ENCODE assay signal across 7 mouse cellular contexts in the genomic region with DNA sequence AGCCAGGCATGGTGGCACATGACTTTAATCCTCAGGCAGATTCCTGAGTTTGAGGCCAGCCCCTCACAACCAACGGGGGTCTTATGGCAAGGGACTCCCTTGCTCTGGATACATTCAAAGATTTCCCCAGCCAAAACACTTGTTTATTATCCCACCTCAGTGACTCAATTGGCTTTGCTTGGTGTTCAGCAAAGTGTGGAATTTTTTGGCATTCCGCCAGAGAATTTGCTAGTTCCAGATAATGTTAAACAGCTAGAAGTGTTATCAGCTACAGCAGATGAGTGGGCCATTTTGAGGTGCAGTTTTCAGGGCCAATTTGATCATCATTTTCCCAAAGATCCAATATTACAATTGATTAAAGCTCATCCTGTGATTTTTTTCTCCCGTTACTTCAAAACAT.
DNase-seq lines count a peak whose midpoint lies in the region; ATAC-seq and TF ChIP-seq lines count a peak whose summit lies in the region.
"Not testable (repeated sequence)": the region's sequence is repeated elsewhere in the genome, so short reads cannot be mapped to it uniquely, and the experiment has no call there.

No protein-coding gene starts in this region.

- TF ChIP-seq POLR2A in brain, embryonic 14.5 days (IDR thresholded peaks at IDR 0.05; ENCODE audit: borderline replicate concordance, extremely low read depth, insufficient read depth, insufficient read length, poor library complexity, severe bottlenecking): not testable (repeated sequence)

- not testable (repeated sequence) for H3K27ac ChIP-seq in forebrain, embryonic 14.5 days (ENCODE audit: low read depth, low read length); midbrain, embryonic 11.5 days (ENCODE audit: low read depth, low read length); midbrain, postnatal 0 days (ENCODE audit: low read depth, low read length)

- not testable (repeated sequence) for H3K4me2 ChIP-seq in forebrain, embryonic 14.5 days (ENCODE audit: low read length); midbrain, embryonic 11.5 days; midbrain, postnatal 0 days (ENCODE audit: low read depth, low read length, poor library complexity, severe bottlenecking)

- H3K27me3 ChIP-seq in forebrain, embryonic 14.5 days (replicated peaks; ENCODE audit: control insufficient read depth, insufficient read depth, low read length); midbrain, embryonic 11.5 days (ENCODE audit: control insufficient read depth, insufficient read depth, low read length); midbrain, postnatal 0 days (ENCODE audit: insufficient read depth, low read length): not testable (repeated sequence)

- not testable (repeated sequence) for H3K9ac ChIP-seq in forebrain, embryonic 14.5 days (ENCODE audit: low read length); midbrain, embryonic 11.5 days (ENCODE audit: low read length); midbrain, postnatal 0 days (replicated peaks; ENCODE audit: low read length, poor library complexity, severe bottlenecking)

- H3K4me1 ChIP-seq in forebrain, embryonic 14.5 days (ENCODE audit: control insufficient read depth, insufficient read depth, low read length); midbrain, embryonic 11.5 days (ENCODE audit: control insufficient read depth, insufficient read depth, low read length); midbrain, postnatal 0 days (ENCODE audit: insufficient read depth, low read length): not testable (repeated sequence)

- 76% methylated on average over 3 of the region's 3 CpGs for WGBS in forebrain, embryonic 14.5 days
- WGBS in midbrain, embryonic 11.5 days: 92% methylated on average over 3 of the region's 3 CpGs
- WGBS in midbrain, postnatal 0 days: 81% methylated on average over 3 of the region's 3 CpGs

- H3K4me3 ChIP-seq in forebrain, embryonic 14.5 days (ENCODE audit: low read depth, low read length); midbrain, embryonic 11.5 days (ENCODE audit: low read depth, low read length); midbrain, postnatal 0 days (ENCODE audit: low read depth, low read length): not testable (repeated sequence)

- not testable (repeated sequence) for H3K36me3 ChIP-seq in forebrain, embryonic 14.5 days (ENCODE audit: control insufficient read depth, insufficient read depth, low read length); midbrain, embryonic 11.5 days (ENCODE audit: control insufficient read depth, insufficient read depth, low read length); midbrain, postnatal 0 days (ENCODE audit: insufficient read depth, low read length)

- peak; percentile 41 for DNase-seq in brain, embryonic 14.5 days (ENCODE audit: low read depth)
- DNase-seq in cerebellum, postnatal 14 days: peak; percentile 34
- DNase-seq in forebrain, embryonic 14.5 days (ENCODE audit: low spot score): peak; percentile 26
- peak; percentile 77 for DNase-seq in heart, adult 11 months
- peak; percentile 18 for DNase-seq in layer of hippocampus, adult 9-11 months
- peak; percentile 21 for DNase-seq in midbrain, embryonic 11.5 days (ENCODE audit: low spot score, missing footprints)
- DNase-seq in midbrain, postnatal 0 days (ENCODE audit: low spot score): peak; percentile 46

- not testable (repeated sequence) for ATAC-seq in forebrain, embryonic 14.5 days; midbrain, embryonic 11.5 days (ENCODE audit: low FRiP score); midbrain, postnatal 0 days (ENCODE audit: low FRiP score)

- H3K9me3 ChIP-seq in forebrain, embryonic 14.5 days (replicated peaks; ENCODE audit: control insufficient read depth, low read length); midbrain, embryonic 11.5 days (ENCODE audit: control insufficient read depth, low read length); midbrain, postnatal 0 days (ENCODE audit: low read length): not testable (repeated sequence)

- TF ChIP-seq CTCF in brain, embryonic 14.5 days (IDR thresholded peaks at IDR 0.05; ENCODE audit: borderline replicate concordance, extremely low read depth, insufficient read depth, insufficient read length); midbrain, postnatal 0 days (IDR thresholded peaks at IDR 0.05): not testable (repeated sequence)

Comparison
In these comparisons a context has a peak if more than half of its experiments do, and no peak if none do; other contexts are left out.
1. DNase-seq: peak in every context shown above with its lines; median percentile 77 in heart, adult 11 months; 46 in midbrain, postnatal 0 days; 41 in brain, embryonic 14.5 days; 34 in cerebellum, postnatal 14 days; 26 in forebrain, embryonic 14.5 days; 21 in midbrain, embryonic 11.5 days; 18 in layer of hippocampus, adult 9-11 months.